Mouse (Mus musculus): ENCODE measurements around the gene Mab21l3.

GRCm38 (mm10) chr3:101885041-101885440 lies 36.3 kb upstream of the Mab21l3 start:
- no peak for TF ChIP-seq CTCF (IDR thresholded peaks at IDR 0.05; ENCODE audit: extremely low read depth, insufficient read length, insufficient replicate concordance, low read depth, low read length)
- TF ChIP-seq POLR2A (IDR thresholded peaks at IDR 0.05; ENCODE audit: low read depth, low read length): no peak
